Mouse (Mus musculus) lung, postnatal 10 days (tissue): ENCODE data around the gene Pank1.
A peak's percentile ranks its signal among the peaks of the same experiment; 100 is the strongest.

Source experiments
- DNase-seq: peaks from one replicate; pipeline ENCODE4 v3.0.0; 2021

Gene Pank1

GRCm38 (mm10) chr19:34819577-34820170 is 59.6 kb downstream of the Pank1 start:
- DNase-seq: no peak

- DNase-seq: no peak
Observed at GRCm38 (mm10) chr19:34815371-34815770, 63.9 kb downstream of the Pank1 start.

GRCm38 (mm10) chr19:34814696-34815095 is 64.6 kb downstream of the Pank1 start:
- no peak for DNase-seq

GRCm38 (mm10) chr19:34813961-34814360 is 65.3 kb downstream of the Pank1 start:
- no peak for DNase-seq

GRCm38 (mm10) chr19:34813533-34813932 is 65.7 kb downstream of the Pank1 start:
- no peak for DNase-seq

- DNase-seq: no peak
Observed at GRCm38 (mm10) chr19:34812711-34813110, 66.5 kb downstream of the Pank1 start.

GRCm38 (mm10) chr19:34807173-34807572 is 72.1 kb downstream of the Pank1 start:
- DNase-seq: no peak

- DNase-seq: no peak
Observed at GRCm38 (mm10) chr19:34805071-34805470, 74.2 kb downstream of the Pank1 start.

- DNase-seq: no peak
Observed at GRCm38 (mm10) chr19:34804531-34804930, 74.7 kb downstream of the Pank1 start.

GRCm38 (mm10) chr19:34803396-34803795 is 75.9 kb downstream of the Pank1 start:
- no peak for DNase-seq

- DNase-seq: peak; percentile 38
Observed at GRCm38 (mm10) chr19:34799644-34800267, 79.5 kb downstream of the Pank1 start.

- DNase-seq: no peak
Observed at GRCm38 (mm10) chr19:34796396-34796795, 82.9 kb downstream of the Pank1 start.

- no peak for DNase-seq
Observed at GRCm38 (mm10) chr19:34782491-34782890, 96.8 kb downstream of the Pank1 start.

- no peak for DNase-seq
Observed at GRCm38 (mm10) chr19:34778993-34779392, 100.3 kb downstream of the Pank1 start.

GRCm38 (mm10) chr19:34778098-34778497 is 101.2 kb downstream of the Pank1 start:
- DNase-seq: peak; percentile 13

GRCm38 (mm10) chr19:34772775-34773174 is 106.5 kb downstream of the Pank1 start:
- DNase-seq: peak; percentile 81

- DNase-seq: no peak
Observed at GRCm38 (mm10) chr19:34770764-34771163, 108.5 kb downstream of the Pank1 start.

- no peak for DNase-seq
Observed at GRCm38 (mm10) chr19:34758754-34759153, 120.5 kb downstream of the Pank1 start.
